Mouse (Mus musculus): ENCODE measurements around the gene Sesn1.

- no peak for TF ChIP-seq CTCF (IDR thresholded peaks at IDR 0.05; ENCODE audit: insufficient read depth, low read depth, low read length)
- no peak for TF ChIP-seq POLR2A (IDR thresholded peaks at IDR 0.05; ENCODE audit: insufficient read depth, low read depth, low read length)
These were observed 70.5 kb downstream of the Sesn1 start for GRCm38 (mm10) chr10:41880206-41880605.
